Mouse (Mus musculus) C2C12 (cell line): ENCODE data around the gene Tox4.

Source experiments
- CTCF ChIP-seq: IDR thresholded peaks from one replicate; pipeline ENCODE4 v1.5.1; 2011; ENCODE audit not compliant: control insufficient read depth, insufficient read depth, insufficient read length
- USF1 ChIP-seq: IDR thresholded peaks from one replicate; pipeline ENCODE4 v1.6.1; 2011; ENCODE audit warnings: low read depth, mild to moderate bottlenecking, control low read depth, moderate library complexity

GRCm38 (mm10) chr14:52338751-52339511, 60.0 kb downstream of the Tox4 start:
- TF ChIP-seq CTCF = peak; percentile 16
- TF ChIP-seq USF1 = no peak
